Mouse (Mus musculus) Muller cell, postnatal 12 days (primary cell): ENCODE measurements around the gene Cask.

ENCODE experiments used
- DNase-seq: peaks from one replicate; pipeline ENCODE4 v3.0.0-alpha.2; 2015; ENCODE audit errors: inconsistent ontology term

The Cask gene

GRCm38 (mm10) chrX:13631599-13632283 lies 219.4 kb downstream of the Cask start, which contains the start of gene Gpr34:
Gene Gpr34 (plus strand): TSS chrX:13632089.
- no peak for DNase-seq

DNA sequence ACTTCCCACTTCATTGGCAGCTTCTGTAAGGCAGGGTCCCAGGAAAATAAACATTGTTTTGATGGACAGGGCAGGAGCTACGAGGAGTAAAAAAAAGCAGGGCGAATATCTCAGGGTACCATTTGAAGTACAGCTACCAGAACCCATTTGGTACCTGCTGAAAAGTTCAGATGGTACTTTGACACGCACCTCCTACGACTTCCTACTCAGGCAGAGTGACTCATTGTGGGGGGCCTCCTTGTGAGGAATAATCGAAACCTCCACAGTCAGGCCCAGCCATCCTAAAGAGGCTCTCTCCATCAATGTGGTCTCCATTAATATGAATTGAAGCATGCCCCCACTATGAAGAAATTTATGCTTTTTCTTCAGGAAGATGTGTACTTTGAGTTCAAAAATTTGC lies 228.5 kb downstream of the Cask start:
- DNase-seq: no peak

GRCm38 (mm10) chrX:13621473-13621872 lies 229.7 kb downstream of the Cask start:
- DNase-seq: no peak

DNA sequence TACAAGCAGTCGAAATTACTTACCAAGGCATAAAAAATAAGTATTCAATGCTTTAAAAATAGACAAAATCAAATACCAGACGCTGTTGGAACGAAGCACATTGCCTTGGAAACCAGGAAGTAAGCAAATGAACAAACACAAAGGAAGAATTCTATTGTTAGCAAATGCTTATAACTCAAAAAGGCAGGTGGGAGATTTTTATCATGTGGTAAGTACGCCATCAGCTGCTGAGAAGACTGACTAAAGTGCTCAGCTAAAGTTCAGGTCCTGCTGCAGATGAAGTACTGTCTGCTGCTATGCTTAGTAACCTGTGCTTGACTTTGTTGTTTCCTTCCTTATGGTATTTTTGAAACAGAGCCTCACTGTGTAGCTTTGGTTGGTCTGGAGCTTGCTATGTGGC lies 232.7 kb downstream of the Cask start:
- no peak for DNase-seq

GRCm38 (mm10) chrX:13617294-13617693 lies 233.9 kb downstream of the Cask start:
- no peak for DNase-seq

DNA sequence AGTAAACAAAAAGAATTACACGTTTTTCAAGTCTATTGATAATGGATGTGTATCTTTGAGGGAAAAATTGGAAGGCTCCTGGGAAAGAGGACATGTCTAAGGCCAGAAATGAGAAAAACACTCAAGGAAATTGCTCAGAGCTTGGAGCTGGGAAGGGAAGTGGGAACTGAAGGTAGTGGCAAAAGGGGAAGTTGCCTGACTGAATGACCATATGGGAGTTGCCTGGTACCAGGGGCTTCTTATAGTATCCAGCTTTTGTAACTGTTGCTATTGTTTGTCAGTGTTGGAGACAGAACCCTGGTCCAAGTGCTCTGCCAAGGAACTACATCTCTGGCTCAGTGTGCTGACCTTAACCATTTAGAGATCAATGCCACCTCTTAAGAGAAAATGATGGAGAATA lies 234.4 kb downstream of the Cask start:
- no peak for DNase-seq

DNA sequence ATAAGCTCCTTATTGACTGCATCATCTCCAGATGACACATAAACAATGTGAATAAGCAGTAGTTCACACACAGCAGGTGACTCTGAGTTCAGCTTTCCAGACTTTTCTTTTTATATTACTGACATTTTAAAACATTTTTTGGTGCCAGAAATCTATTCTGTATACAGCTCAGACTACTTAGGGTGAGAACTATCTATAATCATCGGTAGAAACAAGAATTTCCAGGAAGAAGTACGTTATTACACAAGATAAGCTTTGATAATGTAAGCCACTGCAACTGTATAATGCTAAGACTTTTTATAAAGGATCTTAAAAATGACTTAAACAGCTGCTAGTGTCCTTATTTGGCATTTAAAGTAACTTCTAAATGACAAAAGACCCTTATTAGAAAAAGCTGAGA lies 239.1 kb downstream of the Cask start:
- DNase-seq: no peak

GRCm38 (mm10) chrX:13611114-13611513 lies 240.1 kb downstream of the Cask start:
- no peak for DNase-seq

GRCm38 (mm10) chrX:13607752-13608151 lies 243.4 kb downstream of the Cask start:
- no peak for DNase-seq

GRCm38 (mm10) chrX:13606741-13607140 lies 244.4 kb downstream of the Cask start:
- DNase-seq: no peak

DNA sequence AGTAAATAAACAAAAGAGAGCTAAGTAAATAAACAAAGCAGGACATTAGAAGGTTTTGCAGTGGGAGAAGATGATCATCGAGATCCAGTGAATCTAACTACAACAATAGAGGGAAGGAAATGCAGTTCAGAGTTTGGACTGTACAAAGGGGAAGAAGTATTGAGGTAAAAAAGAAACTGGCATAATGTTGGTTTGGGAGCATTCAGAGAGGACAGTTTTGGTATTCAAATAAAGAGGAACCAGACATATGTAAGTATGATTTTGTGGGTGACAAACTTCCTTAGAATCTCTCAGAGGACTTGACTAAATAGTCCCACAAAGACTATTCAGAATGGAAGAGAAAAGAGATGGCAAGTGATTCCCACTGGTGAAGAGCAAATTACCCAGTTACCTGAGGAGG lies 251.2 kb downstream of the Cask start:
- DNase-seq: no peak

GRCm38 (mm10) chrX:13599373-13599772 lies 251.8 kb downstream of the Cask start:
- DNase-seq: no peak

DNA sequence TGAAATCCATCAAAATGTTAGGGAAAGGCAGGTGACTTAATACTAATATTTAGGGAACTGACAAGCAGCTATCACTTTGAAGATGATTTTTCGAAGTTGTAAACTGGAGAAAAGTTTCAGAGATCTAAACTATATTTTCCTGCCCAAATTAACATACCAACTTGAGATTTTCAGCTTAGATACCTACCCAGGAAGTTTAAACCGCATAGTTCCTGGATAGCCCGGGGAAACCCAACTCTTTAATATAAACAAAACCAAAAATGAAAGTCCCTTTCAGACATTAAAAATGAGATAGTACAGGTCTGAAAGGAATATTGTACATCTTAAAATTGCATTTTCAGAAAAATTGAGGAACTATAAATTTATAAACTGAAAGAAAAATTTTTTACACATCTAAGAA lies 273.5 kb downstream of the Cask start:
- no peak for DNase-seq

- DNase-seq: peak; percentile 4
These were observed 274.6 kb downstream of the Cask start for GRCm38 (mm10) chrX:13576606-13577005.

DNA sequence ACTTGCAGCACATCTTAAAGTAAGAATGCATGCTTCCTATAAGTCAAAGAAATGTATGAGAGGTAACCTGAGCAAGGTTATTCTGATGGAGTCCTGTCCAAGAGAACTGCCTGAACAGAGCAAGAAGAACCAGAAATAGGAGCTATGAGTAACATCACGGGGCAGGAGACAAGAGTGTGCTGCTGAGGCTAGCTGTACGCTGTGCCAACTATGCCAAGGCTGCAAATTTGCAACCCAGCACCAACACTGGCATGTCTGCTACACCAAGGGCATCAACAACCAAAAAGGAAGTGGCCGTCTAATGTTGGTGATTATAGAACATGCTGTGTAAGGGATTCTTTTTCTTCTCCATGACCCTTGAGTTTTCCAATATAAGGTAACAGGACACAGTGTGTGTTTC lies 276.3 kb downstream of the Cask start:
- DNase-seq: no peak

DNA sequence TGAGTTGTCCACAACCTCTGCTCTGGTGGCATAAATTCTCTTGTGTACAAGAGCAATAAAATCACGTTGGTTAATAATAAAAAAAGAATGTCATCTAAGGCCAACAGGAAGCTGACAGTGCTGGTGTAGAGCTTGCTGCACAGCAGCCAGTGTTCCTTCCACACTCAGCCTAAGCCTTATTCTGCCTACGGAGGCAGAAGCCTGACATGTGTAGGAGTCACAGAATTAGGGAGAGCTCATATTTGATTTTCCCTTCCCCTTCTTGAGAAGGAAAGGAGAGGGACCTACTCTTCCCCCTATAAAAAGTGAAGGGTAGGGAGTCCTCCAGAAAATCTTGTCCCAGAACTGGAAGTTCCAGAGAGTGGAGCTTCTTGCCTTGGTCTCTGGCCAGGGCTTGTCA lies 276.9 kb downstream of the Cask start:
- DNase-seq: no peak

DNA sequence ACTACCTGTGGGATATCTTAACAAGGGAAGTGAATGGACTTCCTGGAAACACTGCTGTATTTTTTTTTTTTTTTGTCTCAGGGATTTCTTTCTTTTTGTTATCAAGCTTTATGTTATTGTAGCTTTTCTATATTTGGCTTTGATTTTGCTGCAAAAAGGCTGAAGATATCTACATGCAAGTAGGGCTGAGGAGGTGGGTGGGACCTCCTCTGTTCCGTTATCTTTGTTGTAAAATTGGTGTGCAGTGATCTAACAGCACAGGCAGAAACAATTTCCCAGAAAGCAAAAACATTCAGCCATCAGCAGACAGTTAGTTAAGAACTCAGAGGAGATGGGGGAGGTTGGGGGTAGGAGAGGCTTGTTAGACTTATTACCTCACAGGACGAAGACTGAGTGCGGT lies 296.7 kb downstream of the Cask start:
- DNase-seq: no peak

GRCm38 (mm10) chrX:13552288-13552687 lies 298.9 kb downstream of the Cask start:
- DNase-seq: no peak

GRCm38 (mm10) chrX:13551566-13551965 lies 299.6 kb downstream of the Cask start:
- no peak for DNase-seq

DNA sequence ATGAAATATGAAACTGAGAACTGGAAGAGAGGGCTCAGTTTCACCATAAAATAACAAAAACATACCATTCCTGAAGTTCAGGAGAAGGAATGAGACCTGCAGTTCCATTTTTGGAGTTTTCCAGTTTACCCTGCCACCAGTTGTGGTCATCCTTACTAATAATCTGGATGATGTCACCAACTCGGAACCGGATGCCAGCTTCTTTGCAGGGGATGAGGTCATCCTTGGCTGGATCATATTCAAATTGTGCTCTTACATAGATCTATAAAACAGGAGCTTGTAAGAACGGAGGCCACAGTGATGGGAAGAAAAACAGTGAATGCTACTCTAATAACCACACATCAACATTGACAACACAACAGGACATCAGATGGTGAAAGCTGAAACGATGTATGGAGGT lies 302.1 kb downstream of the Cask start:
- peak; percentile 37 for DNase-seq

DNA sequence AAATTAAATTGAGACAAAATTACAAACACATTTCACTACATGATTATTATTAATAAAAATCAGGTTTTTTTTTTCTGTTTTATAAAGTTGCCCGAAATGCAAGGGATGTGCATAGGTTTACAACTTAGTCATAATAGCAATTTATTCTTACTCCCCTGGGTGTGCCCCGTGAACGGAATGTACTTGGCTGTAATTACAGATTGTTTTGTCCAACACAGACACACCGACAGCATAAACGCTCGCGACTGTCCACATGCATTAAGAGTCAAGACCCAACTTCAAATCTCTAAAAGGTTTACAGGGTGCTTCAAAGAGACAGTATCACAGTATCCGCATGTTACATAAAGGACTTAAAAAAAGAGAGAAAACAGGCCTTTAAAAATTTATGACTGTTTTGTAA lies 329.9 kb downstream of the Cask start:
- DNase-seq: no peak

DNA sequence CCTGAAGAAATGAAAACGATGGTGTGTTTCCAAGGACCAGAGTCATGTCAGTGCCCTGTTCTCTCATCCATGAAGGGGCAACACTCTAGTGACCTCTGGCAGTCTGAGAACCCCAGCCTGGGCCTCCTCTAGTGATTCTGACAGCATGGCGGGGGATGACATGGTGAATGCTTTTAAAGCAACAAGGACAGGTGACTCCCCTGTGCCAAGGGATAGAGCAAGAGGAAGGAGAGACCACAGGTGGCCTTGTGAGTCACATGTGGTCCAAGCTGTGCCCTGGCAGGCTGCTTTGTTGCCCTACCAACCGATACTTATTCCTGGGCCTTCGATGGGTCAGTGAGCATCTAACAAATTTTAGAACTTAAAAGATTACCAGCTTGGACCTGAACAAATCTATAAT lies 330.6 kb downstream of the Cask start:
- no peak for DNase-seq

GRCm38 (mm10) chrX:13519408-13519783 lies 331.8 kb downstream of the Cask start:
- DNase-seq: no peak

GRCm38 (mm10) chrX:13518781-13519407 lies 332.3 kb downstream of the Cask start:
- peak; percentile 34 for DNase-seq
